ENCODE assay signal across 22 mouse cellular contexts in the genomic region with DNA sequence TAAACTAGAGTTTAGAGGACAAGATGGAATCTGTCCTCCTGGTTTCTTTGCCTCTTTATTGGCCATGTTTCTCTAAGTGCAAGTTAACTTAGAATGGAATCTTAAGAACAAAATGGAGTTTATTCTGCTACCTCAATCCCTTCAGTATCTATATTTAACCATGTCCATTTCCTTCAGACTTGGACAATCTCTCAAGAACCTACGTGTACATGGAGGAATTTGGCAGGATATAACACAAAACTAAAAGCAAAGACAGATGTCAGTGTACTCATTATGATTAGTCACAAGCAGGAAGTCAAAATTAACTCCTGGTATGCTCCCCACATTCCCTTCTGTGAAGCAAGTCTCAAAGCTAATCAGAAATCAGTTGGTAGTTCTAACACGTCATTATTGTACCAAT.
"Had no signal": no experiment of that assay in that cellular context is flagged by ENCODE, and none has a peak within 500 bp of the region (broad histone marks: within the 10 kb centered on the region; RNA-seq: fewer than 3 reads in every experiment).

No protein-coding gene starts in this region.

- H3K27me3 ChIP-seq: limb, embryonic 12.5 days; liver, embryonic 12.5 days; liver, embryonic 15.5 days; lung, embryonic 15.5 days; megakaryocyte, embryonic 14.5 days; midbrain, embryonic 13.5 days; neural tube, embryonic 13.5 days had no signal

- ATAC-seq: liver, embryonic 12.5 days; midbrain, embryonic 13.5 days; midbrain, embryonic 16.5 days had no signal

- H3K9ac ChIP-seq: limb, embryonic 12.5 days; liver, embryonic 12.5 days; liver, embryonic 15.5 days; lung, embryonic 15.5 days; midbrain, embryonic 13.5 days; neural tube, embryonic 13.5 days had no signal

- H3K9me3 ChIP-seq: limb, embryonic 12.5 days; liver, embryonic 12.5 days; liver, embryonic 15.5 days; lung, embryonic 15.5 days; midbrain, embryonic 10.5 days; midbrain, embryonic 13.5 days; neural tube, embryonic 13.5 days had no signal

- H3K27ac ChIP-seq: limb, embryonic 12.5 days; liver, embryonic 12.5 days; liver, embryonic 15.5 days; lung, embryonic 15.5 days; midbrain, embryonic 10.5 days; midbrain, embryonic 13.5 days; neural tube, embryonic 13.5 days; stomach, postnatal 0 days had no signal

- H3K36me3 ChIP-seq: limb, embryonic 12.5 days; liver, embryonic 12.5 days; liver, embryonic 15.5 days; lung, embryonic 15.5 days; midbrain, embryonic 10.5 days; midbrain, embryonic 13.5 days; neural tube, embryonic 13.5 days had no signal

- H3K4me1 ChIP-seq: limb, embryonic 12.5 days; liver, embryonic 12.5 days; liver, embryonic 15.5 days; lung, embryonic 15.5 days; megakaryocyte, embryonic 14.5 days; midbrain, embryonic 10.5 days; midbrain, embryonic 13.5 days; neural tube, embryonic 13.5 days had no signal

- DNase-seq: kidney, adult 9 months; kidney, postnatal 14 days; kidney, postnatal 4 days; layer of hippocampus, adult 9-11 months; liver; lung, adult 18-20 months; lung, postnatal 10 days; lung, postnatal 36 days; thymus, adult 2 months; thymus, postnatal 14 days; thymus, postnatal 4 days had no signal

- H3K4me3 ChIP-seq: limb, embryonic 12.5 days; liver, embryonic 12.5 days; liver, embryonic 15.5 days; lung, embryonic 15.5 days; megakaryocyte, embryonic 14.5 days; midbrain, embryonic 10.5 days; midbrain, embryonic 13.5 days; myocyte; neural tube, embryonic 13.5 days had no signal

- H3K4me2 ChIP-seq: limb, embryonic 12.5 days; liver, embryonic 12.5 days; liver, embryonic 15.5 days; lung, embryonic 15.5 days; midbrain, embryonic 13.5 days; neural tube, embryonic 13.5 days had no signal
